Mouse (Mus musculus) adrenal gland, postnatal 4 days (tissue): ENCODE data around the gene Fgg. TPM values are rescaled to one million over a fixed set of nuclear protein-coding genes. Genes with fewer than 3 reads are reported as not detected.
A peak's percentile ranks its signal among the peaks of the same experiment; 100 is the strongest.

Experiments used
- DNase-seq, 2 experiments: peaks; one replicate each; pipeline ENCODE4 v3.0.0; 2021 to 2022; ENCODE audit warnings: low spot score in 2 of 2, mixed read lengths in 2 of 2
- total RNA-seq, 2 experiments: library from RNA; stranded (reverse); gene quantifications; 2 replicates each; pipeline ENCODE4 v1.2.3; 2021

Fgg gene
- total RNA-seq, 2 experiments from 2014 or later: 7.6 to 283 TPM

- no peak for DNase-seq
Measured at GRCm38 (mm10) chr3:83025475-83026301, 18.2 kb downstream of the Fgg start, which contains the start of gene Fga. Gene Fga (plus strand): TSS chr3:83026076.

- no peak for DNase-seq
Measured at GRCm38 (mm10) chr3:83027546-83028251, 20.2 kb downstream of the Fgg start.

- no peak for DNase-seq
Measured at GRCm38 (mm10) chr3:83030331-83030730, 22.8 kb downstream of the Fgg start.

GRCm38 (mm10) chr3:83032746-83033308 lies 25.3 kb downstream of the Fgg start:
- DNase-seq: no peak

GRCm38 (mm10) chr3:83033801-83034200 lies 26.3 kb downstream of the Fgg start:
- no peak for DNase-seq

- no peak for DNase-seq
Measured at GRCm38 (mm10) chr3:83038865-83039264, 31.3 kb downstream of the Fgg start.

GRCm38 (mm10) chr3:83039666-83040065 lies 32.1 kb downstream of the Fgg start:
- DNase-seq: no peak

GRCm38 (mm10) chr3:83042451-83042850 lies 34.9 kb downstream of the Fgg start:
- no peak for DNase-seq

- no peak for DNase-seq
Measured at GRCm38 (mm10) chr3:83046649-83047048, 39.1 kb downstream of the Fgg start.

- no peak for DNase-seq
Measured at GRCm38 (mm10) chr3:83049680-83050079, 42.2 kb downstream of the Fgg start, which contains the start of gene Fgb. Gene Fgb (minus strand): TSS chr3:83049863.

GRCm38 (mm10) chr3:83050661-83051060 lies 43.1 kb downstream of the Fgg start:
- DNase-seq: no peak

- no peak for DNase-seq
Measured at GRCm38 (mm10) chr3:83052102-83052501, 44.6 kb downstream of the Fgg start.

GRCm38 (mm10) chr3:83053126-83053525 lies 45.6 kb downstream of the Fgg start:
- no peak for DNase-seq

GRCm38 (mm10) chr3:83053758-83054157 lies 46.2 kb downstream of the Fgg start:
- no peak for DNase-seq

GRCm38 (mm10) chr3:83054759-83055158 lies 47.2 kb downstream of the Fgg start:
- DNase-seq: no peak

GRCm38 (mm10) chr3:83055281-83056038 lies 47.9 kb downstream of the Fgg start, which contains the start of gene Plrg1:
Gene Plrg1 (plus strand): TSS chr3:83055522.
- peak; percentile 96 to 99 for DNase-seq

GRCm38 (mm10) chr3:83057046-83057445 lies 49.5 kb downstream of the Fgg start:
- DNase-seq: no peak
